Mouse (Mus musculus): Measurements from ENCODE around the gene 1700028K03Rik.

Gene 1700028K03Rik

DNA sequence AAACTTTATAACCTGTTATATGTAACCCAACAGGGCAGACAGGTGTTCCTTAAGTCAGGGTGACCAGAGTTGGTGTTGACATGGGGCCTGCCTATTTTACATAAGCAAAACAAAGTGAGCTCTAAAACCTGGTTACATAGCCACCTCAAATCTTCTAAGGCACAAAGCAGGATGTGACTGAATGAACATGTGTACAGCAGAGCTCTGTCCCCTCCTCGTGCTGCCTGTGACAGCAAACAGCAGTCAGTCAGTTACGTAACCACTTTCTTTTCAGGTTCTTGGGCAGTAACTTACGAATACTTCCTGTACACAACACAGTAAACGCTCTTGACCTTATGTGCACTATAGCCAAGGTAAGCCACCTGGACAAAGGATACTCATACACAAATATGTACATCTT is 11.4 kb downstream of the 1700028K03Rik start:
- DNase-seq (ENCODE audit: low spot score), result no peak

DNA sequence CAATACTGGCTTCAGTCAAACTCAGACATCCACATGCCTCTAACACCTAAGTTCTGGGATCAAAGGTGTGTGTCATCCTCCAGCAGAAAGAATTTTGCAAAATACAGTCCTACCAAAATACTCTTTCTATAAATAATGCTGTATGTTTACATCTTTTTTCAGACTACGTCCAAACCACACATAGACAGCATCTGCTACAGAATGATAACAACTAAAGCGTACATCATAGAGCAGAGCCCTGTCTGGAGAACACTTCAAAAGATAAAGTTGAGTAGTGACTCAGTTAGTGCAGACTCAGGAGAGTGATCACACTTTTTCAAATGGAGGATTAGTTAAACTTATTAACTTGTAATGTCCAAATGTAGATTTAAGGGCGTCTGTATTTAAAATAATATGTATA is 13.4 kb downstream of the 1700028K03Rik start:
- DNase-seq (ENCODE audit: low spot score), result no peak

DNA sequence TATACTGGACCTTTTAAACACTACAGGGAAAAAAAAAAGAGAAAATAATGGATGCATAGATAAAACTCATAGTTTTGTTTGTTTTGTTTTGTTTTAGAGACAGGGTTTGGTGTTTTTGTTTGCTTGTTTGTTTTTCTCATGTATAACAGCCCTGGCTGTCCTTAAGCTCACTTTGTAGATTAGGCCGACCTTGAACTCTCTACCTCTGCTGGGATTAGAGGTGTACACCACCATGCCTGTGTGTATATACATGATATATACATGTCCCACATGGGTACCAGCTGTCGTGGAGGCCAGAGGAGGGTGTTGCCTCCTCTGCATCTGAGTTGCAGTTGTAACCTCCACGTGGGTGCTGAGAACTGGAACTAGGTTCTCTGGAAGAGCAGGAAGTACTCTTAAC is 13.9 kb downstream of the 1700028K03Rik start:
- DNase-seq (ENCODE audit: low spot score), result no peak

DNA sequence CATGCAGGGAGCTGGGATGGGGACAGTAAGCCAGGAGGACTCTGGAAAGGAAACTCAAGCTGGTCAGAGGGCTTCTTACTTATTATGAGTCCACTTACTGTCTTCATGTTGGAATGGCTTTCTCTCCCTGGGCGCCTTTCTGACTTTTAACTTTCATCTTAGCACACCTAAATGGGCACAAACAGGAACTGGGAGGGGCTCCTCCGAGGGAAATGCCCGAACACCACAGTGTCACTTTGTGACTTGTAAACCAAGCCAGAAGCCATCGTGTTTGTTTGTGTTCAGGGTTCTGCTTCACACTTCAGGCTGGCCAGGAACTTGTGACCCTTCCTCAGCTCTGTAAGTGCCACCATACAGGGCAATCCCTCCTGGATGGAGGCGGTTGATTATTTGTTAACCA is 19.8 kb downstream of the 1700028K03Rik start:
- no peak for DNase-seq (ENCODE audit: low spot score)

DNA sequence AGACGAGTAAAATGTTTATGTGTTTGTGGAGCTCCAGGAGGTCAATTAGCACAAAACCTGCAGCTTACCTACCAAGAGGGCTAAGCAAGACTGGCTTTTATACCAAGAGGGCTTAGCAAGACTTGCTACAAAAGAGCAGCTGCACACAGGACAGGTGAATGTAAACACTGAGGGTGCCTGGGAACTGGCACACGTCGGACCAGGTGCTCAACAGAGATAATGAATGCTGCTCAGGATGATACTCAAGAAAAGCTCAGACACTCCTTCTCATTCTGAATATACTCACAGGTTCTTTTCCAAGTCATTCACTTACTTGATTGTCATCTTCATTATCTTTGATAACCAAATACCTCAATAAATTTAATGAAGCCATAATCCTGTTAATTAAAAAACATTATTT is 22.5 kb downstream of the 1700028K03Rik start:
- DNase-seq (ENCODE audit: low spot score), result no peak

DNA sequence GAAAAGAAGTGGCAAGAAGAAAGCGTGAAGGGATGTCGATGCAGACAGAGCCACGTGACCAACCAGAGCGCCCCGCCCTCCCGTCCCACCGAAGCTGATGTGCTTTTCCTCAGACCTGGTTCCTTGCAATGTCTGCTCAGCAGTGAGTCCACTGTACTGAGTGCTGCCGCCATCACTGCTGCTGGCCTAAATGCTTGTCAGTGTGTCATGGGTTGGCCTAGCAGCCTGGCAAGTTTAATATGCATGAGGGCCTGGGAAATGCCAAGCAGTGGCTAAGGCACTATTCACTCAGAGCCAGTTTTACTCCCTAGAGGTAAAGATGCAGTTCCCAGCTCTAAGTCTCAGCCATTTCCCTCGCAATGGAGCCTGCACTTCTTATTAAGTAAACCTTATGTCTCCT is 34.6 kb downstream of the 1700028K03Rik start:
- DNase-seq (ENCODE audit: low spot score), result no peak

DNA sequence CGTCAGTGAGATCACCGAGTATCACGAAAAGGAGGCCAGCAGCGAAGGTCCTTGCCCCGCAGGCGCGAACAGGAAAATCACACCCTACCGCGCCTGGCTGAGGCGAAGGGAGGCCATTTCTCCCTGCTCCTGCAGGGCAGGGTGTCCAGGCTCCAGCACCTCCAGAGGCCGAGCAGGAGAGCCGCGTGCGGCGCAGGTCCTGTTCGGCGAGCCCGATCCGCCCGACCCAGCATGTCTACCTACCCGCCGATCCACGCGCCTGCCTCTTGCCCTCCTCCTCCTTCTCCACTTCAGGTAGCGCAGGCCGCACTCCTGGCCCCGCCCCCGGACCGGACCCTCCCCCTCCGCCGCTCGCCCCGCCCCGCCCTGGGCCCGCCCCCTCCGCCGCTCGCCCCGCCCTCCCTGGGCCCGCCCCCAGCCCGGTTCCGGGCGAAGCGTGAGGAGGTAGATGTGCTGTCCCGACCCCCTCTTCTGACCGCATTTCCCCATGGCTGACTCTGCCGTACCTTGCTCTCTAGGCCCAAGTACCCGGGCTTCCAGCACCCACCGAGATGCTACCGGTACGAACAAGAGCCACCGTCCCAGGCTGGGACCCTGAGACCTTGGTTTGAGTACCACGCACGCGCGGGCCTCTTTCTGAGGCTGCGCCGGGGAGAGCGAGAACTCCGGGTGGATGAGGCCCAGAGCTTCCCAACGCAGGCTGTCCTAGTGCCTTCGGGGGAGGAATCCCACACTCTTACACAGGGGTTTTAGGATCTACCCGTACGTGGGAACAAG is 63.0 kb downstream of the 1700028K03Rik start, which contains the start of the genes Rpap2 and Glmn:
Rpap2 (plus strand) TSS at position 73 of the 777 bp plus-strand sequence.
Glmn (minus strand) TSS at position 588 of the 777 bp plus-strand sequence.
- peak; percentile 55 for DNase-seq (ENCODE audit: low spot score)

DNA sequence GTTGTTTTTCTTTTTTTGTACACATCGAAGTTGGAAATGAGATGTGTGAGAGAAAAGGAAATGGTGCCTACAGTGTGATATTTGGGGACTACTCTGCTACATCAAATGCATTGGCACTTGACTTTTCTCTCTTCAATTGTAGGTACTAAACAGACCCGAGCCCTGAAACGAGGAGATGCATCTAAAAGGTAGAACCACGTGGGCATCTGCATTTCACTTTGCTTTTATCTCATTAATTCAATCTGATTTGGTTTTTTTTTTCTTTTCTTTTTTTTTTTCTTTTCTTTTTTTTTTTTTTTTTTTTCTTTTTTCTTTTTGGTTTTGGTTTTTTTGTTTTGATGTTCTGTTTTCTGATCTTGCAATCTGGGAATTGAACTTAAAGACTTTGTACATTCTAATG is 63.9 kb downstream of the 1700028K03Rik start:
- no peak for DNase-seq (ENCODE audit: low spot score)
